Mouse (Mus musculus) spleen, adult 2 months (tissue): Measurements from ENCODE around the gene 9130213A22Rik.

Experiments
- CTCF ChIP-seq: fragments of 200-500 bp; IDR thresholded peaks from 2 replicates; pipeline ENCODE4 v1.5.1; 2011; ENCODE audit warnings: mild to moderate bottlenecking, inconsistent platforms; ENCODE audit not compliant: insufficient read depth, insufficient read length, insufficient replicate concordance; ENCODE audit errors: extremely low read depth
- POLR2A ChIP-seq: fragments of 200-500 bp; IDR thresholded peaks from 2 replicates; pipeline ENCODE4 v1.6.1; 2011; ENCODE audit warnings: low read depth, low read length, inconsistent platforms

DNA sequence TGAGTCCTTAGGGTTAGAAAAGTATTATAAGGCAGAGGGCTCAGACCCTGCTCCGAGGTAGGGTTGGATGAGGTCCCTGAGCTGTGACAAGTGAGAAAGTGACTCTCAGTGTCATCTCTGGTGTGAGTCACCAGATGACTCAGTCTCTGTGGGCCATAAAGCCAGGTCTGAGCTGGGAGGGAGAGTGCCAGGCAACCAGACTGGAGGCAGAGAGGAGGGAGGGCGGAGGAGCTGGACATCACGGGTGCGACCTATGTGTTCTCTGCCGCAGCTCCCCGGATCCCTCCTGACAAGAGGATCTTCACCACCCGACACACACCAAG lies 20.0 kb downstream of the 9130213A22Rik start:
- no peak for TF ChIP-seq POLR2A
- no peak for TF ChIP-seq CTCF
